Mouse (Mus musculus): ENCODE results near the gene Tll2. TPM values are rescaled to one million over a fixed set of nuclear protein-coding genes. Genes with fewer than 3 reads are reported as not detected.

Tll2 gene
- polyA plus RNA-seq (2017; shearing (Covaris generic)) = not detected

DNA sequence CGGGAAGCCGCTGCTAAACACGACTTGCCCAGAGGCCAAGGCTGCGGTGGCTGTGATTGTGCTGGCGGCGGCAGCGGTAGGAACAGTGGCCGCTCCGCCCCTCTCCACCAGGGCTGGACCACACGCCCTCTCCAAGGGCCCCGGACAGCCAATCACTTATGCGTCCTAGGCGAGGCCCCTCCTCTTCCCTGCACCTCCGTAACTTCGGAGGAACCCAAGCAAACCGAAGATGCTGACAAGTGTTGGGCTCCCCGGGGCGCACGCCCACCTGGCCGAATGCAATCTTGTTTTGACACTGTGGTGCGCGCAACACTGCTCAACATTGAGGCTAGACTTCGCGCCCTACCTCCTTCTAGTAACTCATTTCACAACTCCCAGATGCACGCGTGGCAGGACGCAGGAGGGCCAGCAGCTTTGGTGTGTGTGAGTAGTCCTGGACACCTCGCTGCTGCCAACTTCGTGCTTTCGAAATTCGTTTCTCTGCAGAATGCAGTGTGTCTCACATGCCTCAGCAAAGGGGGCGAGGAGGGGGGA is at the start of gene Tll2:
Gene Tll2 (minus strand): TSS at position 25 of the 534 bp plus-strand sequence.
- ATAC-seq = peak; percentile 36

DNA sequence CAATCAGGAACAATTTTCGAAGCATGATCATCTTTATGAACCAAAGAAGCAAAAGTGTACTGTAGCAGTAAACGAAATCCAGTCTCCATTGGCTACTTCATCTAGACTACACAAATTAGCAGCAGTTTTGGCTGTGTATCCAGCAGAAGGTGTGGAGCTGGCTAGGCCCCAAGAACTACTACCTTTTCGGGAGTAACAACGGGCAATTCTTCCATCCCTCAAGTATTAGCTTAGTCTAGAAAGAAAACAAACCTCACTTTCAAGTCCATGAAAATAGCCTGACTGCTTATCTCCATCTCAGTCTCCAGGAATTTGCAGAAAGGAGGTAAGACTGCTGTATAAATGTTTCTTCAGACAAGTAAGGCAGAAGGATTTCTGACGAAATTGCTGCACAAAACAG is 47.9 kb upstream of the Tll2 start:
- no peak for ATAC-seq

DNA sequence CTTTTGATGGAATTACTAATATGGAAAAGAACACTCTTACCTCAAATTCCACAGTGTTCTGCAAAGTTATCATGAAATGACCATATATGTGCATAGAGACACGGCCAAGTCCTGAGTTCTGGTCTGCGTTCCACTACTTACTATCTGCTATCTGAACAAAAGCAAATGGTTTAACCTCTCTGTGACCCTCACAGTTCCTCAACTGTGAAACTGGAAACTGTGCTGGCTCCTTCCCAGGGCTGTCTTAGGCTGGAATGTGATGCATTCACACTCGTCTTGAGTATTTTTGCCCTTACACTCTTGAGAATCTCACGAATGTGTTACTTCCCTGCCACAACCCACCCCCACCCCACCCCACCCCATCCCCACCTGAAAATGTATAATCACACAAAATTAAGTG is 42.3 kb upstream of the Tll2 start:
- no peak for ATAC-seq

DNA sequence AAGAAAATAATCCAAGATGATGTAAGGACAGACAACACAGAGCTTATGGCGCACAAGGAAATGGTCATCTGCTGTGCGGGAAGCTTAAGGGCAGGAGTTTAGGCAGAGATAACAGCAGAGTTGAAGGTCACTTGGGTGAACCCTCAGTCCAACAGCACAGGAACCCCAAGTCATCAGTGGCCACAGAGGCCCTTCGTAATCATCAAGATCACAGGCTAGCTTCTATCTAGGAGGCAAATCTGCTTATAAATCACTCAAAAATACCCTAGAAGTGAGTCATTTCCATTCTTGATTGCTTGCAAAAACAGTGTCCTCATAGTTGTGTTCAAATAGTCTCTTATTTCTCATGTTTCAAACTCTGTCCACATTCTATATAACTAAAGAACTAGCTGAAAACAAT is 41.6 kb upstream of the Tll2 start:
- no peak for ATAC-seq

DNA sequence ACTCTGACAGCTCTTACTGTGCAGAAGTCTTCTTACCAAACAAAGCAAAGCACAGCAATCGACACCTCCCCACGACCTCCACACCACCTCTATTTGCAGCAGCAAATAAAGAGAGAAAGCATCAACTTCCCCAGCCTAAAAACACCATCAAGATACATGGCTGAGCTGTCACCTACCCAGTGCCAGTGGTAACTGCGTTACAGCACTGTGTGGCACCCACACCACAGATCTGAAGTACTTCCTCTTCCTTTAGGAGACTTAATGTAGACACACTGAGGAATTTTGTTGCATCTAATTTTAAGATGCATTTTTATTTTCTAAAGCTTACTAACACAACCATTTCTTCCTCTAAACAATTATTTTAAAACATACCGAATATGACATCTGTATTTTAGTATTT is 39.6 kb upstream of the Tll2 start:
- no peak for ATAC-seq

DNA sequence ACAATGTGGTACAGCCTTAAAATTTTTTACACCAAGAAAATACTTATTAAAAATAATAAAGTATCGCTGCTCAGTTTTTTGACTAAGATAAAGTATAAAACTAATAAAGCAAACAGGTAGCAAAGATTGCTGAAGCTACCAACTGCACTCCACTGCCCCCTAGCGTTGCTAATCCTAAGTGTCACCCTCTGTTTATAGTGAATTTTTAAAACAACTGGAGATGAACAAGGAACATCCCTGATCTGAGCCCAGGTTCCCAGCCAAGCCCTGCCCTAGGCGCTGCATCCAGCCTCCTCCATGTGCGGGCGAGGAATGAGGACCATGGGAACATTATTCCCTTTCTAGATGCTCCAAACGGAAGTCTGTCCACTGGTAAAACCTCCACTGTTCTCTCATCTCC is 37.9 kb upstream of the Tll2 start:
- ATAC-seq = peak; percentile 36

DNA sequence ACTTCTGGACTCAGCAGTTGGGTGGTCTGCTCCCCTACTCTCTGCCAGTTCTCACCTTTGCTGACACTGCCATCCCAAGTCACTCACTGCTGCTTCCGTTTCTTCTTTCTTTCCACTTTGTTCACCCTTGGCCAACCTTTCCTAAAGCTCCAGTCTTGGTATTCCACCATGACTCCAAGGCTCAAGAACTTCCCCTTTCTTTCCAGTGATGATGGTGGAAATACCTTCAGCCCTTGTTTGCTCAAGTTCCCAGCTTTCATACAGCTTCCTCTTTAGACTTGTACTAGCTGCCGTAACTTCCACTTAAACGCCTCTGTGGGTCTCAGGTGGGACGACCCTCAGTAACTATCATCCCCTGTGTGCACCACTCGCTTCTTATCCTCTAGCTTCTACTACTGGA is 35.4 kb upstream of the Tll2 start:
- ATAC-seq = no peak

DNA sequence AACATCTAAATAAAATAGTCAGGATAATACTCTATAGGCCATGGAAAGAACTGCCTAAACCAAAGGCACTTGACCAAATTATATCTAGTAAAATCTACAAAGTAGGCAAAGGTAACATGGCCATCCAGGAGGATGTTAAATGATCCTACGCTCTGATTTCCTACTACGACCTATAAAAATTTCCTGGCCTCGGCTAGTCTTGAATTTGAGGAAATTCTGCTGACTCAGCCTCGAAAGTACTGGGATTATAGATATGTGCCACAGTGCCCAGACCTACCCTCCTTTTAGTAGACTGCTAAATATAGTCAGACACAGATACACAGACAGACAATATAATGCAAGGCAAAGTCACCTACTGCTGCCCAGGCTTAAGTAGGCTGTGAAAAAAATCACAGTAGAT is 27.1 kb upstream of the Tll2 start:
- ATAC-seq = no peak

DNA sequence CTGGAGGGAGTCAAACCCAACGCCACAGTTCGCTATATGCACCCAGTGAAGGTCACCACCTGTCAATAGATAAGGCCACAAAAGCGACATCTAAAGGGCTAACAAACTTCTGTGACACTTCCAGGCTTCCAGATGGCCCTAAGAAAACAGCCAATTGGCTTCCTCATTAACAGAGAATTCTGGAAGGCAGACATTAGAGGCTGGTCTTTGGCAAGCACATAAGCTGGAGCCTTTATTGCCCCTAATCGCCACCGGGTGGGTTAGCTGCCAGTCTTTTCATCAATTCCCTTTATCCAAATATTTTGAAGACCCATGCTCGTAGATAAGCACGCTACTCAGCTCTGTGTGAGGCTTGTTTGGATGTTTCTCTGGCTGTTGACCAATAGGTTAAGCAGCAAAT is 1.7 kb upstream of the Tll2 start:
- ATAC-seq = no peak

DNA sequence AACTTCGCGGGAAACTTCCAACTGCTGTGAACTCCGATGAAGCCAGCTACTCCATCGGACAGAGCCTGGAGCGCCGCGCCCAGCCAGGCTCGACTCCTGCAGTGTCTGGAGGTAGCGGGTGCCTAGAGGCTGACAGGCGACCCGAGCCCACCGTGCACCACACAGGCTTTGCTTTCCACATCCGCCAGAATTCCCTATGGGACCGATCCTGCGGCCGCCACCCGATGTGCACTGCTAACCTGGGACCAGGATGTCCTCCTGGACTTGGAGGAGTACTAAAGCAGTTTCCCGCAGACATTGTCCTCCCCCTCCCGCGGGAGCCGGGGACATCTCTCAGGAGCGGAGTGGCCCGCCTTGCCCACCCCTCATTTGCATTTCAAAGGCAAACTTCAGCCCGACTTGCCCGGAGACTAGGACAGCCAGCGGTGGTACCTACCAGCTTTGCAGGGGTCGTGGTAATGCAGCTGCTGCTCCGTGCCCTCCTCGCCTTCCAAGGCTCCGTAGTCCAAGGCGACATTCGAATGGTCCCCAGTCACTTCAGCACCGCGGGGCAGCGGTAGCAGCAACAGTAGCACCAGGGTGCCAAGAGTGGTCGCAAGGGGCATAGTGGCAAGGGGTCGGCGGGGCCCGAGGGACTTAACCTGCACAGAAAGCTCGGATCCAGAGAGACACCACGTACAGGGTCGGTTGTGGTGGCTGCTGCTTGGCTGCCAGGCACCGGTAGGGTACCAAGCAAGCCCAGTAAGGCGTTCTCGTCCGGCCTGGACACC is 409 bp downstream of the Tll2 start:
- ATAC-seq = no peak

DNA sequence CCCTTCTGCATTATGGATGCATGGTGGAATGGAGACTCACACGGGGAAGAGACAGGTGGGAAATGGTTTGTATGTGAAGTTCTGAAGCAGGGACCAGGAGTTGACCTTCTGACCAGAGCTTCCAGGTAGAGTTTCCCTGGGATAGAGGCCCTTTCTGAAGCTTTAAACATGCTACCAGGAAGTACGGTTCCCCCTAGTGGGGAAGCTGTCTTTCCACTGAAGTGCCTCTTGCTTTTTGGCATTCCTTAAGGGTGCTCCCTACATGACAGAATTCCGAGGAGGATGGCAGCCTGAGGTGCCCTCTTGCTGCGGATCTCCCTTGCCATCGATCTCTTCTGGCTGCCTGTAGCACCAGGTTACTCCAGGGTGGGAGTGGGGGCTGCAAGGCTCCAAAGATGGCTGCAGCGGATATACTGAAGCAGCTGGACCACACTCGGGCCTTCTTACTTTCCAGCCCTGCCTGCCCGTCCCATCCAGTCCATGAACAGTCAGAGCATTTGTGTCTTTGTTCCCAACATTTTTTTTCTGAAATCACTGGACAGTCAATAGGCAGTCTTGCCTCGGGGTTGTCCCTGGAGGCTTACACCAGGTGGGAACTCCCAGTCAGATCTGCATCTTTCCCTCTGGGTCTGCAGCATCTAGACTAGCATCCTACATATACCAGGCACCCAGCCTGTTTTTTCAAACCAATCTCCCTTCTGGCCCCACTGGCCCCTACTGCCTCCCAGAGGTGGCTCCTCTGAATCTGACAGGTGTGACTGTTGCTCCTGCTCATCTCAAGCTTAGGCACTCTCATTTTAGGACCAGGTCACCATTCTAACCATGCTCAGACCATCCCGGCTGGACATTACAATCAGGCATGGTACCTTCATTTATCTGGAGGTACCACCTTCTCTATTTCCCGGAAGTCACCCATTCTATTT is 2.2 kb downstream of the Tll2 start:
- ATAC-seq = no peak

DNA sequence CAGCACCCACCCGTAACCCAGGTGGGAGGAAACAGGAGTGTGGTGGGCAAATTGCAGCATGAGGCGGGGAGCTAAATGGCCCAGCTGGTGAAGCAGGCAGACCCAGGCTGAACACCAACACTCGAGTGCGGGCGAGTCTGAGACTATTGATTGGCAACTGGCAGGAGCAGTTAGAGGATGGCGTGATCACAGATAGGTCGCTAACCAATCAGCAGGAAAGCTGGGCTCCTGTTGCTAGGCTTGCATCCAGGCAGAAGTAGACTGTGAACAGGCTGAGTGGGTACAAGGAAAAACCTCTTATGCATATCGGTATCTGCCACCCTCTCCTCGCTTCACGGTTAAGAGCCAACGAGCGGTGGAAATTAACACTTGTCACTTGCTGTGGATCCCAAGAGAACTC is 9.0 kb downstream of the Tll2 start:
- ATAC-seq = no peak

DNA sequence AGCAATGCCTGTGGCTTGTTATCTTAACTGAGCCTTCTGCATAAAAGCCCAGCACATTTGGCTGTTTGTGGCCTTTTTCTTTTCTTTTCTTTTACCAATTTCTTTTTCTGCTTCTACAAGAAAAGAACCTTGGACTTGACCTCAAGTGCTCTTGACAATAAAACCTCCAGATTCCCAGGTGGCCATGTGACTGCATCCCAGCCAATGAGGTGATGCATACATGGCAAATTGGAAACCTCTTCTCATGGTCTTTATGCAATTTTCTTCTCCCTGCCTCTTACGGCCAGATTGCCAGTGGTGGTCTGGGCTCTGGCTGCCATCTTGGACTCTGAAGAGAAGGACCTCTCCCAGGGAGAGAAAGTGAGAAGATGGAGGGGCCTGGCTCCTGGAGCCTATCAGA is 13.3 kb downstream of the Tll2 start:
- no peak for ATAC-seq

DNA sequence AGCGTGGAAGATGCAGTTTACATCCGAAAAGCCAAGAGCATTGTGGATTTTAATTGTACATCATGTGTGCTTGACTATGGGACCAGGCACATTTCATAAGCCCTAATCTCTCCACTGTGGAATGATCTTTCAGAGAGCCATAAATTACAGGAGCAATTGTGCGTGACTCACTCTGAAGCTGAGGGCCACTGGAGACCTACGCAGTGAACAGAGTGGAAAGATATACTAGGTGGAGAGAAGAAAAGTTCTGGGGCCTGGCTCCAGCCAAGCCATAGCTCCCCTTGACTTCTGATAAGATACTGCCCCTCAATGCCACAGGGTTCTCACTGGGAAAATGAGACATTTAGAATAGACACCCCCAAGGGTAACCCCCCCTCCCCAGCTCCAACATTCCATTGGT is 13.7 kb downstream of the Tll2 start:
- no peak for ATAC-seq

DNA sequence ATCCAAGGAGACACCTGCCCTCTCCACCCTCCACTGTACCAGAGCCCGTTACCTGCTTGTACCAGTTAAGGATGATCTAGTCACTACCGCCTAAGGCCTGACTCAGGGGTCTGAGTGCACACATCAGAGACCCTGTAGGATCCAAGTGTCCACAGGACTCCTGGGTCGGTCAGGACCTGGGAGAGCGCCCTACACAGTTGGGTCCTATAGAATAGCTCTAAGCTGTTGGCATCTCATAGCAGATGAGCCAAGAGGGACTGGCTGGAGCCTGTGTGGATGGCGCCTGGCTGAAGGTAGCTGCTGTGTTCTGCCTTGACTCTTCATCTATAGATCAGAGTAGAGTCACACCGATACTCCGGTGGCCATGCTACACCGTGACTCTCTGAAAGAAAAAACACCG is 14.9 kb downstream of the Tll2 start:
- no peak for ATAC-seq

DNA sequence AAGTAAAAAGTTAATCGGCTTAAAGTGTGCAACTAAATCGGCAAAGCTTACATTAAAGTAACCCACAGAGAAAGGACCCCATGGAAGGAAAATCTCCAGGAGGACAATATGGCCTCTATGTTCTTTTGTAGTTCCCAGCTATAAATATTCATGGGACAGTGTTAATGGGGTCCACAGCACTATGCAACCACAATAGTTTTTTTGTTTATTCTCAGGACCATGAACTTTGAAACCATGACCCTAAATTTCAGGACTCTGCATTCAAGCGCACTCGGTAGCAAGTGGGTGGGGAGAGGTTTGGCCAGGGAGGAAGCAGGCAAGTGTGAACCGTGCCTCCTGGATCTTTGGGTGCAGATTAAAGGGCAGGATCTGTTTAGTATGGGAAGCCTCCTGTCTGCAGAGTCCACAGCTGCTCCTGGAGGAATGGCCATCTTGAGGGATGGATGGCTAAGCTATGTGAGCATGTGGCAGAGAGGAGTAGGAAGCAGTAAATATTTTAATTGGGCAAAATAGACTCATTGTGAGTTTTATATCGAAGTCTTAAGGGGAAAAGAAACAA is 15.7 kb downstream of the Tll2 start:
- no peak for ATAC-seq

DNA sequence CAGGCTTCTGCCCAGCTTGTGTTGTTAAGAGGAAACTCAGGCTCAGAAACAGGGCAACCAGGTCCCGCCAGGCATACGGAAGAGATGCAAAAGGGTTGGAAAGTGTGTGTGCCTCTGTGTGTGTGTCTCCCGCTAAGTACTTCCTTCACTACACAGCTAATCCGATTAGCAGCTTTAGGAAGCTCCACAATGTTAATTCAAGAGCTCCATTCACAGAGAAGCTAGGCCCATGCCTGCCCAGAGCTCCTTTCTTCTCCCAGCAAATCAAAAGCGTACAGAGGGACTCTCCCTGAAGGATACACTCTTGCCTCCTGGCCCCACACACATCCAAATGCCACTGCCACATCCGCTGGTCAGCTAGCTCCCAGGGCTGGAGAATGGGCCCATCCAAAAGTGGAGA is 29.3 kb downstream of the Tll2 start:
- ATAC-seq = no peak

DNA sequence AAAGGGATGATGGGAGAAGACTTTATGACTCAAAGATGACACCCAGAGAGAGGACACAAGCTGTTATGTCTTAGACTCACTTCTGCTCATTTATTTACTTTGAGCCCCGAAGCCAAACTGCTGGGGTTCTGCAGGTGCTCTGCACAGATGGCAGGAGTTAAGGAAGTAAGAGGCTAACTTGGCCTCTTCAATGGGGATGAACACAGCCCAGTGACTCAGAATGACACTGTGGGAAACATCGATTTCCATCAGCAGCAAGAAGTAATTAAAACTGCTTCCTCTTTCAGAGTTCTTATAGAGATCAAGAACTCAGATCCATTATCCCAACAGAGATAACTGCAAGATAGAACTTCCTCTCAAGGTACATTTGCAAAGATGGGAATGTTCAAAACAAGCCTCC is 29.8 kb downstream of the Tll2 start:
- no peak for ATAC-seq

DNA sequence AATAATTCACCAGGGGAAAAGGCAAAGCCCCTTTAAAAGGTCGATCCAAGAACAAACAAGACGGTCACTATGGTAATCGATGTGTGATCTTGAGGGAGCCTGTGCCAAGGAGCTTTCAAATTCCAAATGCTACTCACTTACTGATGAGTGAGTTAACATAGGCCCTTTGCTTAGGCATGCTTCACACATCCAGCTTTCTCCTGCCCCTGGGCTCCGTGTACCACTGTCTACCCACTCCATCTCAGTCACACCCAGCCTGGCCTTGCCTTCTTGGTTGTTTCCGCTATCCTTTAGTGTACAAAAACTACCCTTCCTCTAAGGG is 40.8 kb downstream of the Tll2 start:
- no peak for ATAC-seq

DNA sequence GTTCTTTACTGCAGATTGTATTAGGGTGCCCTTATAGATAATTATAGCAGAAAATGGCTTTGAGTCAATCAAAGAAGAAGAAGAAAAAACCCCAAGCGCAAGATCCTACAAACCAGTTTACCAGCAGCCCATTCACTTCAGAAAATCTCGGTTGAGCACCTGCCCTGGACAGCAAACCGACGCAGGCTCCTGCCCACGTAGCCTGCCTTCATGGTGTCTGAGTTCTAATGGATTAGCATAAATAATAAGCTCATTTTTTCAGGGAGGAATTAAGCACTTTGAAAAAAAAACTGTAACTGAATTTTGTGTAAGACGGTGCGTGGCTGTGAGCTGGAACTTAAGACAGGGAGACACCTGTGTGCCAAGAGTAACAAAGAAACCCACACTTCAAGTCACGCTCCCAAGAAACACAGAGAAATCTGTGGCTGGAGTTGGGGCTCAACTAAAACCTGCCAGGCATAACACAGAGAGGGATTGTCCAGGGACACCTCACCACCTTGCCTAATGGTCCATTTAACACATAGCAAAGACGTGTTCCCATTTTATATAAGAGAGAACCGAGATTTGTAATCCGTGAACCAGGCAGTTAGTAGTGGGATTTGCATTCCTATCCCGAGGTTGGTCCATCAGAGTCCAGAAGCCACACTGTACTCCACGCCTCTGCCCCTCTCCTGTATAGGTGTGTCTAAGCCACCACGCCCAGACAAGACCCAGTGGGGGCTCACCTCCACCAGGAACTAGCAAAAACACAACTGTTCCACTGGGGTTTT is 41.3 kb downstream of the Tll2 start:
- ATAC-seq = no peak

DNA sequence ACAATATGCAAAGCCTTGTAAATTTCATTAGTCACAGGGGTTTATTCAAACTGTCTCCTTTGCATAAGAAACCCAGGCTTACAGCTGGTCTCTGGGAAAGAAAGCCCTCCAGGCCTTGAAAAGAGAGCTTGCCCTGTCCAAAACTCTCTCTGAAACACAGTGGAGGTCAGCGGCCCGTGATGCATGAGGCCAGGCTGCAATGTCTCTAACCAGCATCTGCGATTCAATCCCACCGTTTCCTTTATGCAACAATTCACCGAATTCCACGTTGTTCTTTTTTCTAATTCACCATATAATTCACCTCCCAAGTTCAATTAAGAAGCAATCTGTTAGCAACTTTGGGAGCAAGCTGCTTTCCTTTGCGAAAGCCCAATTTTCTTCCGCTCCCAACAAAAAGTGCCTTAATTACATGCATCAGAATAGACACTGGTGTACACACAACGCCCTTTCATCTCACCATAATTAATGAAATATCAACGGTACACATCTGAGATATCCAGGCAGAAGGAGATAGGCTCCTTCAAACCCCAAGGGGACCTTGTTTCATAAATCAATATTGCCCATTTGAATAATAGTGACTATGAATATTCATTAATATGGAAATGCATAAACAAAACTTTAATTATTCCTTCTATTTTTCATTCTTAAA is 42.1 kb downstream of the Tll2 start:
- no peak for ATAC-seq

DNA sequence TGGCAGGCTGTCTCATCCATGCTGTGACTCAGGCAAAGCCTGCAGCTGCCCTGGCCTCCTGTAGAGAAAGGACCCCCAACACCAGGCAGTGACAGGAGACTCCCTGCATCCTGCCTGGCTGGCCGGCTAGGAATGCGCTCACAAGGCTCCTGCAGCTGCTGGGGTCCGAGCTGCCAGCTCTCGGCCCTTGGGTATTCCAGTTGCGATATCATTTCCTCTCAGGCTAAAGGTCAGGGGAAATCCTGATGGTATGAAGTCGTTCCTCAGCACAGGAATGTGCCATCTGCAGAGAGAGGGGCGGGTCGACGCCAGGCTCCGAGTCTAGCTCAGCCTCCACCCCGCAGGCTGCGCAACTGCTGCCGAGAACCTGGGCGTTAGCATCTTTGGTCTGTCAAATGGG is 46.2 kb downstream of the Tll2 start:
- no peak for ATAC-seq

All from activated CD4-positive, CD25-positive, alpha-beta regulatory T cell, adult 4 months (primary cell).